ENCODE assay signal across 8 mouse cellular contexts in genomic region chr4:81251934-81252333, GRCm38 (mm10).
A peak's percentile ranks its signal among the peaks of the same experiment; 100 is the strongest.
DNase-seq lines count a peak whose midpoint lies in the region.

No protein-coding gene starts in this region.

- 6% methylated on average over 5 of the region's 5 CpGs for WGBS in large intestine, adult 2 months

- peak; percentile 31 for DNase-seq in 416B (ENCODE audit: low read depth)
- DNase-seq in ES-CJ7 (ENCODE audit: low read depth, low spot score): peak; percentile 60
- DNase-seq in cerebellum, adult 9-11 months: peak; percentile 4
- peak; percentile 44 to 48 for DNase-seq in frontal cortex, postnatal 25 days (ENCODE audit: low spot score in 2 of 2)
- peak; percentile 16 for DNase-seq in large intestine, adult 2 months (ENCODE audit: low read depth, low spot score)
- DNase-seq in lung, postnatal 10 days: peak; percentile 57
- DNase-seq in right cerebral cortex, postnatal 25 days: peak; percentile 18
- no peak for DNase-seq in spleen, postnatal 14 days (ENCODE audit: low spot score in 2 of 2)

Comparison
In these comparisons a context has a peak if more than half of its experiments do, and no peak if none do; other contexts are left out.
1. DNase-seq: peak in 416B (single experiment), ES-CJ7 (single experiment), cerebellum, adult 9-11 months (single experiment), frontal cortex, postnatal 25 days (2 of 2), large intestine, adult 2 months (single experiment), lung, postnatal 10 days (single experiment) and right cerebral cortex, postnatal 25 days (single experiment); none in spleen, postnatal 14 days (0 of 2).